Mouse (Mus musculus): Measurements from ENCODE around the gene Atxn7l3.

The Atxn7l3 gene

GRCm38 (mm10) chr11:102319941-102320685, 23.7 kb upstream of the Atxn7l3 start:
- in situ Hi-C loops (cut with MboI; ENCODE audit: unreplicated experiment in 2 of 2), result no loop called here

GRCm38 (mm10) chr11:102319410-102319792, 23.0 kb upstream of the Atxn7l3 start, which contains the start of gene Ubtf:
Ubtf (minus strand) TSS chr11:102319742.
- in situ Hi-C loops (cut with MboI; ENCODE audit: unreplicated experiment in 2 of 2), result no loop called here

DNA sequence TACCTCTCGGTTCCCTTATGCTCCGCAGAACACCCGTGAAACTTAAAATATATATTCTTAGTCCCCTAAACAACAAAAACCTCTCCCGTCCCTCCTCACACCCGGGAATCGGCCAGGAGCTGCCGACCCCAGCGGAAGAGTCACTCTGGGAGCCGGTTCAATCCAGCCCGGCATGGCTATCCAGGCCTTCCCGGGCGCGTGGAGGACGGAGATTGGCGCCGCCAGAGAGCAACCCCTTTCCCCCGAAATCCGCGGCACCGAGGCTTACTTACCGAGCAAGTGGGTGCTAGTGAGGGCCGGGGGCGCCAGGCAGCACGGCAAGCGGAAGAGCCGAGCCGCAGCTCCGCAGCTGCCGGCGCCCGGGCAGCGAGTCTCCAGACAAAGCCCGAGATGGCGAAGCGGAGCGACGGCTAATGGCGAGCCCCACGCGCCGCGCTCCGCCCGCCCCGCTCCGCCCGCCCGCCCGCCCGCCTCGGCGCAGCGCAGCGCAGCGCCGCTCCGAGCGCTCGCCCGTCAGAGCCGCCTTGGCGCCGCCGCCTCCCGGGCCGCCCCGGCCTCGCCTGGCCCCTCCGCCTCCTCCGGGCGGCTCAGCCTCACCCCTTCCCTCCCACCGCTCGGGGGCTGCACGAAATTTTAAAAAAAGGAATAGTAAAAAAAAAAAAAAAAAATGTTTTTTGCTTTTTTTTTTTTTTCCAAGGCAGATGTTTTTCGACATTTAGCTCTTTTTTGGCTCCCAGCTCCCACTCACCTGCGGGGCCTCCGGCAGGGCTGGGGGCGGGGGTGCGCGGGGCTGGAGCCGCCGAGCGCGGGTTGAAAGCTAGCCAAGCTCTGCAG, 22.4 kb upstream of the Atxn7l3 start:
- in situ Hi-C loops (cut with MboI; ENCODE audit: unreplicated experiment in 2 of 2), result no loop called here

- in situ Hi-C loops (cut with MboI; ENCODE audit: unreplicated experiment in 2 of 2), result no loop called here
Observed at GRCm38 (mm10) chr11:102317901-102318575, 21.6 kb upstream of the Atxn7l3 start.

- in situ Hi-C loops (cut with MboI; ENCODE audit: unreplicated experiment in 2 of 2), result no loop called here
Observed at GRCm38 (mm10) chr11:102317298-102317900, 21.0 kb upstream of the Atxn7l3 start.

DNA sequence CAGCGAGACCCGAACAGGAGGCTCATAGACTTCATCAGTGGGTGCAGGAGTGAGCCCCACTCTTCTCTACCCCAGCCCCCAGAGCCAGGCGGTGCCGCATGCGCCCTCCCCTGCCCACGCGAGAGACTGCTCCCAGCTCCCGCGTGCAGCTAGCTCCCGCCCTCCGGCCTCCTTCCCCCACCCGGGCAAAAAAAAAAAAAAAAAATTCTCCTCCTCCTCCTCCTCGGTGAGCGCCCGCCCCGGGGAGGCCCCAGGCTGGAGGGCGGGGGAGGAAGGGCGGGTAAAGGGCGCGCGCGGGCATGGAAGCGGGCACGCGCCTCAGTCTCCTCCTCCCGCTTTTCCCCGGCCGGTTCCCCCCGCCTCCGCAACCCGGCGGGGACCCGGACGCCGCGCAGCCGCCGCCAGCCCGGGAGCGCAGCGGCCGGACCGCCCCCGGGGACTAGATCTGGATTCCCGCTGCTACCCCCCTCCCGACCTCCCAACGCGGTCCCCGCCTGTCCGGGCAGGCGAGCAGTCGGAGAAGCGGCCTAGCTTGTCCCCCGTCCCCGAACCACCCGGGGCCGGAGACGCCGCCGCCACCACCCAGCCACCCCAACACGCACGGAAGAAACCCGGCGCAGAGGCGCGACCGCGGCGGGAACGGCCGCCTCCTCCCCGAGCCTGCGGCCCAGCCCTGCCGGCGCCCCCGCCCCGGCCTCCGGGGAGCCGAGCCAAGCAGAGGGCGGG, 20.3 kb upstream of the Atxn7l3 start:
- in situ Hi-C loops (cut with MboI; ENCODE audit: unreplicated experiment in 2 of 2), result no loop called here

GRCm38 (mm10) chr11:102315690-102316571, 19.5 kb upstream of the Atxn7l3 start:
- in situ Hi-C loops (cut with MboI; ENCODE audit: unreplicated experiment in 2 of 2), result no loop called here

DNA sequence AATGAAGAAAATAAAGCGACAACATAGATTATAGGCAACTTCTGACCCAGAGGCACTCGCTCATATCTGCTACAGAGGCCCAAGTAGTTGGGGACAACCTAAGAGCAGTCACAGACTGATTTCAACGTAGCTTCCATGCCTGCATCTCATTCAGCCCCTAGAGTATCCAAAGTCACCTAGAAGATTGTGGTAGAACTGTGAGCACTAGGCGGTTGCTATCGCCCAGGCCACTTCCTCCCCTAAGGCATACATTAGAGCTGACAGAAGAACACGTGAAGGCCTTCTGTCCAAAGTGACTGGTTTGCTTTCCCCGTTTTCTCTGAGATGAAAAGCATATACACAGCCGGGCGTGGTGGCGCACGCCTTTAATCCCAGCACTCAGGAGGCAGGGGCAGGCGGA, 17.9 kb upstream of the Atxn7l3 start:
- in situ Hi-C loops (cut with MboI; ENCODE audit: unreplicated experiment in 2 of 2), result no loop called here

DNA sequence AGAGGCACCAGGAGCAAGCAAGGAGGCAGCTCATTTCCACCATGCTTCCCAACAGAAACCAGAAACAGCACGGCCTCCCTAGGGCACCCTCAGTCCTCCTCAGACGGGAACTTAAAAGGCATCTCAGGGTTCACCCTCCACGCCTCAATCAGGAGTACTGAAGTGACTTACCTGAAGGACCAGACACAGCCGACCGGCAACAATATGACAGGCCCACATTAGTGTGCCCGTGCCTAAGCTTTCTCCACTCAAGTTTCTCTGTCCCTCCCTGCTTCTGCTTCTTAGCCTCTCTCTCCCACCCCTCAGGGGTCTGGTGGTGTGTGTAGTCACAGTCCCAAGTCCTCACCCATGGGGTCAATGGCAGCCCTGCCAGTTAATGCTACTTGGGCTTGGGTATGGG, 16.2 kb upstream of the Atxn7l3 start:
- in situ Hi-C loops (cut with MboI; ENCODE audit: unreplicated experiment in 2 of 2), result no loop called here

DNA sequence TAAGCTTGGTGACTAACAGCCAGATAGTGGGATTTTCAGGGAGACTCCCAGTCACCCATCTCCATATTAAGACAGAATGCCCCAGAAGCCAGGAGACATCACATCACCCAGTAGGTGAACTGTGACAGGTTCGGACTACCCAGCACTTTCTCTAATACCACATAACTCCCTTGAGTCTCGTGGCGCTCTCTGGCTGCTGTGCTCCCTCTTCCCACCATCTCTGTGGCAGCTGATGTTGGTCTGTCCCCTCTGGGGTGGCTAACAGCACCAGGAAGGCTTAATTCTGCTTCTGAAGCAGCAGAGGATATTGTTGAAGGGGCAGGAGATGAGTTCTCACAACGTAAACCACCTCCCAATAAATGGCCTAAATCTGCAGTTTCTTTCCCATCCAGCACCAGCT, 15.5 kb upstream of the Atxn7l3 start:
- in situ Hi-C loops (cut with MboI; ENCODE audit: unreplicated experiment in 2 of 2), result no loop called here

DNA sequence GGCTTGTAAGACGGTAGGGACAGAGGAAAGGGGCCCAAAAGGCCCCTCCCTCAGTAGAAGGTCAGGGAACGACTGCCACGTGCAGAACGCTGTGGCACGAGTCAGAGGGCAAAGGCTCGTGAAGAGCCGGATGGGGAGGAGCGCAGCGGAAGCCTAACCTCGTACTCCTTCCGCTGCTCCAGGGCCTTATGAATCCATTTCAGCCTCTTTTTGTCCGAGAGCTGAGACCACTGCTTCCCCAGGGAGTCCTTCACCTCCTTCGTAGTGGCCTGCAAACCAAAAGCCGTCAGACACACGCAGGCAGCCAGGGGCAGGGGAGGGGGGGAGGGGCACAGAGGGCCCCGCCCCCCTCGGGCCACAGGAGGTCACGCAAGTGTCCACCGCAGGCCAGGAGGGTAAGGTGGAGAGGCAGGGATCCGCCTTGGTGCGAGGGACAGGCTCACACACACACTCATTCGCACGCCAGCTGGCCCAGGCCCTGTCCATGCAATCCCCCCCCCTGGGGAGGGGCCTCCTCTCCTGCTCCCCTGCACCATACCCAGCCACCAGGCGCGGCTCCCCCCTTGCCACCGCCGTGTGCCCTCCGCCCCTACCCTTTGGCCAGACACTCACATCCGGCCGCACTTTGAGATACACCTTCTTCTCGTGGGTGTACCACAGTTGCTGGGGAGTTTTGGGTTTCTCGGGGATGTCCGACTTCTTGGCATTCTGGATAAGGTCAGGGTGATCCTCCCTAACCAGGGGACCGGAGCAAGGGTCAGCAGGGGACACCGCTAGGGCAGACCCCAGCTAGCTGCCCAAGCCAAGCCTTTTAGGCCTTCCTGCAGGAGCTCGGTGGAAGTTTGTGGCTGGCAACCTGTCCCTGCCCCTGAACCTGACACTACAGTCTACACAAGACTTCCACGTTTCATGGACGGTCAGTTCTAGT, 14.6 kb upstream of the Atxn7l3 start:
- in situ Hi-C loops (cut with MboI; ENCODE audit: unreplicated experiment in 2 of 2), result no loop called here

DNA sequence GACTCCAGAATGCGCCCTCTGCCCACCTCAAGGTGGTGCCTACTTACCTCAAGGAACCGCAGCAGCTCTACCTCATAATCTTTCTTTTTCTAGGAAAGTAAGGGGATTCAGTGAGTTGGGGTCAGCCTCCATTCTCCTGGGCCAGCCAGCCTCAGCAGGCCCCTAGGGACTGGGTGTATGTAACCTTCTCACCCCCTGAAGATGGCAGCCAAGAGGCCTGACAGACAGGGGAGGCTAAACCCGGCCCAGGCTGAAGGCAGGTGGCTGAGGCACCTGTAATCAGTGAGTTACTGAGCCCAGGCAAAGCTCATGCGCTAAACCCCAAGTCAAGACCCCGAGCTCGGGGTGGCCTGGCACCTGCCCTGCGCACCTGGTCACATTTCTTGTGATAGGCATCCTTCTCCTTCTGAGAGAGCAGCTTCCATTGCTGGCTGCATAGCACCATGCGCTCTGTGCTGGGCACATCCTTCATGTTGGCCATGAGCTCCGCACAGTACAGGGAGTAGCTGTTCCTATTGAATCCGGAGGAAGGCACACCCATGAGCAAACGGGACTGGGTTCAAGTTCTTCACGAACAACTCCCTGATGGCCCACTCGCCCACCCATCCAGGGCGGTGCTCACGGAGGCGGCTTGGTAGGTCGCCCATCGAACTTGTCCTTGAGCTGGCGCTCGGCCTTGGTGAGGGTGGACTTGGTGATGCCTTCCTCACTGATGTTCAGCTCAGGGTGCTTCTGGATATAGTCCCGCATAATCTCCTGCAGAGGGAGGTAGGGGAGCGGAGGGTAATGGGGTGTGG, 13.6 kb upstream of the Atxn7l3 start:
- in situ Hi-C loops (cut with MboI; ENCODE audit: unreplicated experiment in 2 of 2), result loop anchor here in 1 of 2 experiments (5.0 to 10.0 kb wide), 2 partner anchors 102 to 125 kb away; partner anchors contain the start of gene Grn

- in situ Hi-C loops (cut with MboI; ENCODE audit: unreplicated experiment in 2 of 2), result loop anchor here in 1 of 2 experiments (5.0 to 10.0 kb wide), 2 partner anchors 103 to 126 kb away; partner anchors contain the start of gene Grn
Observed at GRCm38 (mm10) chr11:102308979-102309378, 12.5 kb upstream of the Atxn7l3 start.

DNA sequence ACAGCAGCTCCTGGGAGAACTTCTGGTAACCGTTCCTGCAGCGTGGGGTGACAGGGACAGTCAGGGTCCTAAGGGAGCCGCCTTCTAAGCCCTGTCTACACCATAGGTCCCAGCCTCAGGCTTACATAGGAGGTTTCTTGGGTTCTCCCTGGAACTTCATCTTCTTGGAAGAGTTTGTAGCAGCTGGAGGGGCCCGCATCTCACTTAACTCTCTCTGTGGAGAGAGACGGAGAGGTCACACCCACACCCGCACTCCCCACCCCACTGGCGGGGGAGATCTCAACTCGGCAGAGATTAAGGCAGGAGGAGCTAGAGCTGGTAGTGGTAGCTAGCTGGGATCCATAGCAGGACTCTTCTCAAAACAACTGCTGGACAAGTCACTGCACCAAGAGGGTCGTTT, 11.7 kb upstream of the Atxn7l3 start:
- in situ Hi-C loops (cut with MboI; ENCODE audit: unreplicated experiment in 2 of 2), result loop anchor here in 1 of 2 experiments (5.0 to 10.0 kb wide), 2 partner anchors 104 to 127 kb away; partner anchors contain the start of gene Grn

DNA sequence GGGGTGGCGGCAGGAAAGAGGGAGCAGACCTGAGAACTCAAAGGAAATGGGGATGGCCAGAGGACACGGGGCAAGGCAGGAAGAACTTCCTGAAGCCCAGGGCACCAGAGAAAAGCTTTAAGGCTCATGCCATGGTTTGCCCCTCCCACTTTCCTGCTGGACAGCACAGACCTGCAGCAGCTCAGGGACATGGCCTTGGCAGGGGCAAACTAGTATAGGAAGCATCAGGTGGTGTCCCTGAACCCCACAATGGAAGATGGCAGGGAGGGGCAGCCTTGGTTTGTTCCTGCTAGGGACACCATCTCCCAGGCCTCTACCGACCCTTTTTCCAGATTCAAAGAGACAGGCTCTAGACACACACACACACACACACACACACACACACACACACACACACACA, 8.9 kb upstream of the Atxn7l3 start:
- in situ Hi-C loops (cut with MboI; ENCODE audit: unreplicated experiment in 2 of 2), result loop anchor here in 1 of 2 experiments (5.0 to 10.0 kb wide), 2 partner anchors 107 to 129 kb away; partner anchors contain the start of gene Grn

GRCm38 (mm10) chr11:102304141-102304540, 7.7 kb upstream of the Atxn7l3 start:
- in situ Hi-C loops (cut with MboI; ENCODE audit: unreplicated experiment in 2 of 2), result loop anchor here (5.0 to 10.0 kb wide), 2 partner anchors 108 to 131 kb away; partner anchors contain the start of gene Grn (in 1 of the 2)

DNA sequence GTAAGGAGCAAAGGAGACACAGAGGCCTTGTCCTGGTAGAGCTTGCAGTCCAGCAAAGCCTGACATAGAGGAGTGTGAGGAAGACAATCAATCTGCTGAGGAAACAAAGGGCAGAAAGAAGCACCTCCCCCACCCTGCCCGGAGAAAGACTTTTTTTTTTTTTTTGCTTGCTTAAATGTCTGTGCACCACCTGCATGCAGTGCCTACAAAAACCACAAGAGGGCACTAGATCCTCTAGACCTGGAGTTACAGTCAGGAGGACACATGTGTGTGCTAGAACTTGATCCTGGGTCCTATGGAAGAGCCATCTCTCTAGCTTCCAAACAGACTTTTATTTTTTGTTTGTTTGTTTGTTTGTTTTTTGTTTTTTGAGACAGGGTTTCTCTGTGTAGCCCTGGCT, 3.4 kb upstream of the Atxn7l3 start:
- in situ Hi-C loops (cut with MboI; ENCODE audit: unreplicated experiment in 2 of 2), result loop anchor here (5.0 to 10.0 kb wide), 3 partner anchors 112 to 255 kb away; partner anchors contain the start of genes Gpatch8 (in 1 of the 2) and Grn (in 1 of the 2)
